Mouse (Mus musculus) adrenal gland, adult 2 months (tissue): ENCODE measurements around the gene Dcst1. TPM values are rescaled to one million over a fixed set of nuclear protein-coding genes. Genes with fewer than 3 reads are reported as not detected.

Experiments used
- DNase-seq: peaks from one replicate; pipeline ENCODE4 v3.0.0; 2021
- polyA plus RNA-seq: library from polyadenylated mRNA; depleted of rRNA; stranded (reverse); fragments of >200 nt; gene quantifications from 2 replicates; pipeline ENCODE4 v1.2.3, GENCODE M21; 2012
- total RNA-seq, 2 experiments: library from RNA; stranded (reverse); gene quantifications; 2 replicates each; pipeline ENCODE4 v1.2.3; 2021

Gene Dcst1
- total and polyA plus RNA-seq, 3 experiments: 0.41 to 0.53 TPM; not detected in 1

- no peak for DNase-seq
Measured at GRCm38 (mm10) chr3:89365486-89366414, 697 bp upstream of the Dcst1 start.

GRCm38 (mm10) chr3:89364631-89365030 is 422 bp downstream of the Dcst1 start:
- DNase-seq: no peak

DNA sequence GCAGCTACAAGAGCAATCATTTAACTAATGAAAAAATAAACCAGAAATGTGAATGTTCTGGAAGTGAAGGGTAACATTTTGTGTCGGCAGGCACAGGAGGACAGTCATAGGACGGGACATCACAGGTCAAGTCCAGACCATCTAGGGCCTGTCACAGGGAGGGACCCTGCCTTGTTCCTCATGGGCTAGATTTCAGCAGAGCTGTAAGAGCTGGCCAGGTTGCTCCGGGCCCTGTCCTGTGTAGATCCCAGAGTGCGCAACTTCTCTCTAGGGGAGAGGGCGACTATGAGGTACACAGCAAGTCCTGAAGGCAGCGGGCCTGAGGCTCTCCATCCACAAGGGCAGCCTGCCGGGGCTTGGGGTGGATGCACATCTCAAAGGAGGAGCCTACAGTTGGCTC is 3.4 kb downstream of the Dcst1 start, which contains the start of gene Dcst2:
TSS of gene Dcst2 (plus strand) at position 301 of the 400 bp plus-strand sequence.
- DNase-seq: no peak

DNA sequence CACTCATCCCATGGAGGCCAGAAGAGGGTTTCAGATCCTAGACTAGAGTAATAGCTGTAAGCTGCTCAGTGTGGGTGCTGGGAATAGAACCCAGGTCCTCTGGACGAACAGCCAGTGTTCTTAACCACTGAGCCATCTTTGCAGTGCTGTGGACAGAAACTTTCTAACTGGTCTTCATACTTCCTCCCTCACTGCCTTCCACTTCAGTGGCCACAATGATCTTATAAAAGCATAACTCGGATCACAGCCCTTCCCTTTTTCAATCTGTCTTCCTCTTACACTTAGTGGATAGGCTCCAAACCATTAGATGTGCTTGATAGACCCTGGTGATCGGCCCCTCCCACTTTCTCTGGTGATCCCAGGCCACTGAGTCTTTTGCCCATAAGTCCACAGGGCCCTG is 4.8 kb downstream of the Dcst1 start:
- no peak for DNase-seq

DNA sequence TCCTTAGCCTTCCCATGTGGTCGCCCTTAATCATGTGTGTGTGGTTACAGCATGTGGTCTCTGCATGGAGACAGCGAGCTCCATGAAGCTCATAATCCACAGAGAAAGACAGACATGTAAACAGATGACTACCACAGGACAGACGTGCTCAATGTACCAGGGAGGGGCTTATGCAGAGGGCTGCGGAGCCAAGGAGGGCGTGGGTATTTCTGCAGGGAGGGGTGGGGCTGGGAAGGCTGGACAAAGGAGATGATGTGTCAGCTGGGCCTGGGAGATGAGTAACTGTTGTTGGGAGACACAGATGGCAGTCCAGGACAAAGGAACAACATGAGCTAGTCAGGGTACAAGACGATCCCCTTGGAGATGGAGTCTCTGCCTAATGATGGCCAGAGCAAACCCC is 5.4 kb downstream of the Dcst1 start:
- DNase-seq: no peak

DNA sequence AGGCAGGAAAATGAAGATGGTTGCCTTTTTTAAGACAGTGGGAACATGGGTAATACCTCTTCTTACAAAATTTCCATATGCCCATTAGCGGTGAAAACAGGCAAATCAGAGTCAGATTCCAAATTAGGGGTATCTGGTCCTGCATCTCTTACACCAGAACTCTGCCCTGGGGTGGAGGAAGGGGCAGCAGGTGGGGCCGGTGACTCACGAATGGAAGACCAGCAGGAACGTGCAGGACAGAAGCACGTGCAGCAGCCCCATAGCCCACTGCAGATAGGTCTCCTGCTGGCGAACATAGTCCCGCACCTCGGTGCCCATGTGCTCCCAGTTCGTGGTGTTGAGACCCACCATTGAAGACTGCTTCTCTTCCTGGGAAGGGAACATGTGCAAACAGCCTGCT is 9.0 kb downstream of the Dcst1 start:
- DNase-seq: no peak

- no peak for DNase-seq
Measured at GRCm38 (mm10) chr3:89355512-89355902, 9.5 kb downstream of the Dcst1 start.

DNA sequence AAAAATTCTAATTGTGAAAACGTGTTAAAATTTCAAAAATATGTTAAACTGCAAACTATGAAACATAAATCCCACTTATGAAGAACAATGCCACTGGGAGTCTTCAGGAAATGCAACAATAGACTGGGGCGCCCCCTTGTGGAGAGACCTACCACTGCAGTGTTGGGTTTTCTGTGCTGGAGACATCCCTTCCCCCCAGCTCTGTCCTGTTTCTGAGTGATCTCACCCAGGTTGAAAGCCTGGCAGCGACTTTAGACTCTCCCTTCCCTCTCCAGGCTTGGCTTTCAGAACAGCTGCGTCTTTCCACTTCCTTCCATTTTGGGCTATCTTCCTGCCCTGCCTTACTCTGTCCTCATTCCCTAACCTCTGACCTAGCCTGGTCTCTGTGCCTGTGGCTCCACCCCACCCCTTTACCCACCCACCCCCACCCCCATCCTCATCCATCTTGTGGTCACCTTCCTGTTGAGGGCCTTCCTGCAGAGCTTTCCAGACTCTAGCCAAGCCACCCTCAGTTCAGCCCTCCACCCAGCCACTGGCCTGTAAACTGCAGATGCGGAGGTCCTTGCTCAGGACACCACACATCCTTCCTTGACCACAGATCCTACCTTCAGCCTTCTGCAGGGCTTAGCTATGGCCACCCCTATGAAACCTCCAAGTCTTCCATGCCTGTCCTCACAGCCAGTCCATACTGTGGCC is 10.1 kb downstream of the Dcst1 start:
- peak; percentile 89 for DNase-seq

DNA sequence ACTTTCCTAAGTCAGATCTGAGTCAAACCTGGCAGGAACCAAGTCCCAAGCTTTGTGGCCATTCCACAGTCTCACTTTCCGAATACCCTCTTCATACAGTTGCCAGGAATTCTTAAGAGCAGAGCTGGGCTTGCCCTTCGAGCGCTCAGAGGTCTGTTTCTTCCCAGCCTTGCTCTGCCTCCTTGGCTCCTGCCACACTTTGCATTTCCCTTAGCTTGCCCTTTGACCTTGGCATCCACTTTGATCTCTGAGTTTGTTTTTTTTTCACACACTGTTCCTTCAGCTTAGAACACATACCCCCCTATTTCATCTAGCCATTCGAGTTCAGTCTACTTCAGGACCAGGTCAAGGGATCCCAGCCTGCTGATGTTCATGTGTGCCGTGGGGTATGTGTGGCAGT is 13.8 kb downstream of the Dcst1 start:
- no peak for DNase-seq

DNA sequence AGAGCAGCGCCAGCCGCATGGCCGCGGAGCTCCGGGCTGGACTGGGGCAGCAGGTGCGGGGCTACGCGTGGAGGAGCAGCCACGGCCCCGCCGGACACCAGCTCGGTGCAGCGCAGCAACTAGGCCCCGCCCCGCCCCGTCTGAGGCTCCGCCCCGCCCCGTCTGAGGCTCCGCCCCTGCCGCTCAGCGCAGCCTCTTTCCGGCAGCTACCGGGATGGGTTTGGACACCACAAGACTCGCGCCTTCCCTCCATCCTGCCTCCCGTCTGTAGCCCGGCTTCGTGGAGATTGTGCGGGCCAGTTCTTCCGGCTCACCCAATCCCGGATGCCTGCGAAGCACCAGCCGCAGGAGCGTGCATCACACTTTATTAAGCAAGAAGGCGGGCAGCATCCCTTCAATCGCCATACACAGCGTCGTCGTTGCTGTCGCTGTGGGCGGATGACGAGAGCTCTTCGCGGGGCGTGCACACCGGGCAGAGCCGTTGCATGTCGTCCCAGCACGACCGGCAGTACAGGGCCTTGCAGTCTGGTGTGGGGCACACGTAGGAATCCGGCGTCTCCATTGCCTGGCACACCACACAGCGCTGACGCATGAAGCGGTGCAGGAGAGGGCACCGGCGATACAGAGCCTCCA is 15.1 kb downstream of the Dcst1 start, which contains the start of gene Adam15:
TSS of gene Adam15 (minus strand) at position 128 of the 633 bp plus-strand sequence.
- DNase-seq: peak; percentile 97

DNA sequence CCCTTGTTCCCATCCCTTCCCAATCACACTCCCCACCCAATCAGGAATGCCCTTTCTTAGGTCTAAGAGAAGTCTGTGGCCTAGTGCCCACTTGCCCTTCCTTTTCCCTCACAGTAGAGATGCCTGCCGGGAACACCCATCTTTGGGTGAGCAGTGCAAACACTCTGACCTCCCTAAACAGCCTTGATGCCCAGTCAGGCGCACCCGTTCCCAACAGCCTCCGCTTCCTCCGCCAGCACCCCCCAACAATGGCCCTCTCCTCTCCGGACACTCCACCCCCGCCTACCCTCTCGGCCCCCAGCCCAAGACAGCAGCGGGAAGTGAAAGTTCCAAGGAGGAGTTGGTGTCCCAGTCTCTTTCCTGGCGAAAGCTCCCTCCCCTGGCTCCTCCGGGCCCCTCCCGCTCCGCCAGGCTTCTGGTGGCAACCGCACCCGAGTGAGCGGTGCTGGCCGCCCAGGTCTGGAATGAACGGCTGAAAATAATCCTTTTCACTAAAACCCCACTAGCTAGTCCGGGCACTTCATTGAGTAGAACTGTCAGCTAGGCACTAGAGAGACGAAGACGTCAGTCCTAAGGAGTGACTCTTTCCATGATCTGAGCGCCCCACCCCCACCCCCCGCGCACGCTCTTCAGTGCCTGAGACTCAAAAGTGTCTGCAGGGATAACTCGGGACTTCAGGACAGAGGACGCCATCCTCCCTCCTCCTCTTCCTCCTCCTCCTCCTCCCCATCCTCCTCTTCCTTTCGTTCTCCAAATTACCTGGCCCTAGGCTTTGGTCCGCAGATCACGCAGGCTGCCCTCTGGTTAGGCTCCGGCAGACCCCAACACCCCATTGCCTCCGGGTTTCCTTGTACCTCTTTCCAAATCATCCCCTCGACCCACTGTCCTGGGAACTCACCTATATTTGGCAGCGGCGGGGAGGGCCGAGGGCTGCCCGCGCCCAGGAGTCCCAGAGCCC is 15.9 kb downstream of the Dcst1 start:
- peak; percentile 78 for DNase-seq

GRCm38 (mm10) chr3:89347916-89348315 is 17.1 kb downstream of the Dcst1 start:
- peak; percentile 26 for DNase-seq

DNA sequence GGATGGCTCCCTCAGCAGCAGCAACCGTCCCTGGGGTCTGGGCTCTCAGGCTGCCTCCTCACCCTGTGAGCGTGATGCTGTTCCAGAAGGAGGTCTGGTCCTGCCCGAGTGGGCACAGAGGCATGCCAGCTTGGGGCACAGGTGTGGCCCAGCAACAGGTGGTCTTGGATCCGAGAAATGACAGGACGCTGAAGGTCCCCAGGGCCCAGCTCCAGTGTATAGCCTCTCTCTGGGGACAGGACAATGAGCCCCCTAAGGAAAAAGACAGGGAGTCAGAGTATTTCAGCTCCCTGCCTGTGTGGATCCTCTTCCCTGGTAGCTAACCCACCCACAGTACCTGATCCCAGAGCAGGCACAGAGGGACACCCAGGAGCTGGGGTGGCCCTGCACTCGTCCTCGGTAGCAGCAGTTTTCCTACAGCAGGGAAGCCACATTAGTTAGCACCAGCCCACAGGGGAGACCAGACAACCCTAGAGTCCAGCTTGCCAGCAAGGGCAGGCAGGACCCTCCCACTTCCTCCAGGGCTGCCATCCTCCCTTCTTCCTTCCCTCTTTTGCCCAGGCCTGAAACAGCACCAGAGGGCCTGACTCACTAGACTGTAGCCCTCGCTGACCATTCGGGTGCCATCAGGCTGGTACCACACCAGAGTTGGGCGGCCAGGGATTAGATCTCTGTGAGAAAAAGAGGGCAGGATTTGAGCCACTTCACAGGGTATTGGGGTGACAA is 18.1 kb downstream of the Dcst1 start:
- no peak for DNase-seq

DNA sequence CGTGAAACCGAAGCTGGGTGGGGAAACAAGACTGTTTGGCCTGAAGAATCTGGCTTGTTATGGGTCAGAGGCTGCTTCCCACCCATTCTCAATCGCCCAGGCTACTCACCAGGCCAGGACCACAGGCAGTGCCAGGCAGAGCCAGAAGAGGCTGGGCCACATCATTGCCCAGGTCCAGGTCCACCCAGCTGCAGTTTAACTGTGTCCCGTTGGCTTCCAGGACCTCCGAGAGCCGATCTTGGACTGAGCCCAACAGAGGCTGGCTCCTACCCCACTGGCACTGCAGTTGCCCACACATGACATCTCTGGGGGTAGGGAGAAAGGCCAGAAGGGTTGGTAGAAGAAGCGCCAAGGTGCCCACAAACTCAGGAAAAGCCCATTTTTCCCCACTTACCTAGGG is 21.8 kb downstream of the Dcst1 start:
- DNase-seq: no peak

GRCm38 (mm10) chr3:89341794-89342193 is 23.3 kb downstream of the Dcst1 start:
- DNase-seq: no peak

GRCm38 (mm10) chr3:89340465-89340864 is 24.6 kb downstream of the Dcst1 start:
- DNase-seq: peak; percentile 73

- peak; percentile 57 for DNase-seq
Measured at GRCm38 (mm10) chr3:89339416-89339815, 25.6 kb downstream of the Dcst1 start.

DNA sequence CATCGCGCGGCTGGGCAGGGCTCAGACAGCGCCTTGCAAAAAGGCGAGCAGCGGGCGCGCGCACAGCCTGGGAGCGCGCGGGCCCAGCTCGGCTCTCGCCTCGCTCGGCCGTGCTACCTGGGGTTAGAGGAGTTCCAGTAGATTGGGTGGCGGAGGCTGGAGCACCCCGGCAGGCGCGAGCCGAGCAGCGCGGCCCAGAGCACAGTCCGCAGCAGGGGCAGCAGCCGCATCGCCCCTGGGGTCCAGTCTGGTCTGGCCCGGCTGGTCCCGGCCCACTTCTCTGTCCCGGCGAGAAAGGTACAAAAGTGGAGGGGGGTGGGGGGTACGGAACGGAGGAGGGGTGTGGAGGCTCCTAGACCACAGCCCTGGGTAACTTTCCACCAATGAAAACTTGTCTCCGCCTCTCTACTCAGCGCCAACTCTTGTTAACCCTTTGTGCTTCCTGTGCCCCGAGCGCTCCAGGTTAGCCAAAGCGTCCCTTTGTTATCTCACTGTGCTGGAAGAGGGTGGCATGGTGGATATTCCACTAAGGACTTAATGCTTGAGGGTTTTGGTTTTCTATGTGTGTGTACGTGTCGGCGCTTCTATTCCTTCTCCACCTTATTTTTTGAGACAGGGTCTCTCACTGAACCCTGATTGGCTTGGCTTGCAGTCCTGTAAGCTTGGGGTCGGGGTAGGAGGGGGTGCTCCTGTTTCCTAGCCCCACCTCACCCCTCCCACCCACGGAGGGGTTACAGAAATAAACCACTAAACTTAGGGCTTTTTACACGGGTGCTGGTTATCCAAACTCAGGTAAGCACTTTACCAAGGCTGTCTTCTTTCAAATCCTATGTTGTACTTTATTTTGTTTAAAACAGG is 27.1 kb downstream of the Dcst1 start, which contains the start of gene Efna4:
TSS of gene Efna4 (minus strand) at position 308 of the 858 bp plus-strand sequence.
- peak; percentile 66 for DNase-seq

GRCm38 (mm10) chr3:89337062-89337720 is 27.9 kb downstream of the Dcst1 start:
- DNase-seq: no peak
